Mouse (Mus musculus): Measurements from ENCODE around the gene Chadl. TPM values are rescaled to one million over a fixed set of nuclear protein-coding genes. Genes with fewer than 3 reads are reported as not detected.

The Chadl gene
- 2.0 TPM for polyA plus RNA-seq (2017; shearing (Covaris generic))

DNA sequence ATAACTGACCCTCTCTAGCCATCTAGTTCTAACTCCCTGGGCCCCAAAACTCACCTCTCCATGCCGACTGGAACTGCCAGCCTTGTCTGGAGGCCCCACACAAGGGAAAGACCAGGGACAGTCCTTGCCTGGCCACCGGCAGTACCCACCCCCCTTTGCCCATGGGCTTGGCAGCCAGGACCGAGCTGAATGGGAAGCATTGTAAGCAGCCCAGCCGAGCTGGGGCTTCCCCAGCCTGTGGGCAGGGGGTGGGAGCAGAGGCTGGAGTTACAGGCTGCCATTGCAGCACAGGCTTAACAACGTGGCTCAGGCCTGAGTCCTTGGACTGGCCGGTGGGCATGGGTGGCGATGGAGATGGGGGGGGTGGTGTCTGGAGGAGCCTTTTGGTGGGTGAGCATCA, at the start of gene Chadl:
Gene Chadl, minus strand, starts transcription at position 113 of the 400 bp plus-strand sequence.

DNA sequence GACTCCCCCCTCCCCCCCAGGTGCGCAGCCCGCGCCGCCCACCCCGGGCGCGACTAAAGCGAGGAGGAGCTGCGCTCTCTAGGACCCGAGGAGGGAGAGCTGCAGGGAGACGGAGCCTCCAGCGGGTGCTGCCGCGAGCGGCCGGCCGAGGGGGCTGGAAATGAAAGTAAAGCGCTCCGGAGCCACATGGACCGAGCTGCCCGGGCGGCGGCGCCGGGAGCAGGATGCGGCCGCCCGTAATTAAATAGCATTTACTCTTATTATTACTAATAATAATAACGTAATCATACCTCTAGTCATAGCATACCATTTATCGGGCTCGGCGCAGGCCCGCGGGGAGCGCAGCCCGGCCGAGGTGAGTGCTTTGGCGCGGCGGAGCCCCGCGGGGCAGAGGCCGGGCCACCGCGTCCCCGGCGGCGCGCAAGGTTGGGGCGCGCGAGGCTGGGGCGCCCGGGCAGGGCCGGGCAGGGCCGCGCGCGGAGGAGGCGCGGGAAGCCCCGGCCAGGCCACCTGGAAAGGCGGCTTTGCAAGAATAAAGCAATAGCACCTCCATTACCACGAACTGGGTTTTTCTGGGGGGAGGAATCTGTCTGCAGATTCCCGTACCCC, 48.0 kb upstream of the Chadl start, which contains the start of the genes Zc3h7b and Rangap1:
Gene Zc3h7b, plus strand, starts transcription at position 66 of the 609 bp plus-strand sequence.
Gene Rangap1, minus strand, starts transcription at position 539 of the 609 bp plus-strand sequence.

DNA sequence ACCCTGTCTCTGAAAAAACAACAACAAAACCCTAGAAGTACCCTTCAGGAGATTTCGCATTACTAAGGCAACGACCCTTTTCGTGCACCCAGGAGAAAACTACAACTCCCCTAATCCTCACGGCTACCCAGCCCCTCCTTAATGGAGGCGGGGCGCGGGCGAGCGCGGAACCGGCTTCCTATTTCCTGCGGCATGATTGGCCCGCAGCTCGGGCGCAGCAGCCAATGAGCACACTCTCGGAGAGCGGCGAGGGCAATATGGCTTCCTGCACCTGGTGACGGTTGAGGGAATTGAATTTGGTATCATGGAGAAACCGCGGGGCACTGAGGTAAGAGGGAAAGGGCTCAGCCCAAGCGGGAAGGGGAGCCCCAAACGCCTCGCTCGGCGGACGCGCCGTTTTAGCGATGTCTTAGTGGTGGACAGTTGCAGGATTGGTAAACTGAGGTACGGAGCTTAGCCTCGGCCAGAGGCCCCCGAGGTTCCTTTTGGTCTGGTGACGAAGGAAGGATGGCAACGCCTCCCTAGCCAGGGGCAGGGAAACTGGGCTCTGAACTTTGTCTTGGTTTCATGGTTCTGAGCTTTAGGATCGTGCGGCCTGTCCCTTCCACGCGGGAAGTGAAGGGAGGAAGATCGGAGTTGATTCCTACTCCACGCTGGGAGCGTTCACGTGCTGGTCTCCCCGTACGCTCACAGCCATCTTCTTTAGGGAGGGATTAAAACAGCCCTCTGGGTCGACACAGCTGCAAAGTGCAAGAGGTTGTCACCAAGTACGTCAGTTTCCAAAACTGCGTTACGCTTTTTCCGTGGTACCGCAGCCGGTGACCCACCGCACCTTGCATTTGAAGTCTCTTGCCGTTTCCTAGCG, 33.2 kb downstream of the Chadl start, which contains the start of gene L3mbtl2:
Gene L3mbtl2, plus strand, starts transcription at position 193 of the 865 bp plus-strand sequence.

Other genes with a start within 250 kb of the Chadl start
- gene Rbx1, start 231.0 kb downstream of the Chadl start, polyA plus RNA-seq (2017; shearing (Covaris generic)) = 382 TPM
- gene Ep300, start 111.9 kb downstream of the Chadl start, polyA plus RNA-seq (2017; shearing (Covaris generic)) = 32.3 TPM
- gene L3mbtl2, start 33.4 kb downstream of the Chadl start, polyA plus RNA-seq (2017; shearing (Covaris generic)) = 36.6 TPM
- gene Zc3h7b, start 47.8 kb upstream of the Chadl start, polyA plus RNA-seq (2017; shearing (Covaris generic)) = 4.7 TPM
- gene Rangap1, start 48.2 kb upstream of the Chadl start, polyA plus RNA-seq (2017; shearing (Covaris generic)) = 80.3 TPM
- gene Tef, start 105.1 kb upstream of the Chadl start, polyA plus RNA-seq (2017; shearing (Covaris generic)) = 18.8 TPM
- gene Tob2, start 161.5 kb upstream of the Chadl start, polyA plus RNA-seq (2017; shearing (Covaris generic)) = 81.1 TPM
- 108 TPM for gene Phf5a, start 174.6 kb upstream of the Chadl start, polyA plus RNA-seq (2017; shearing (Covaris generic))
- 149 TPM for gene Aco2, start 175.0 kb upstream of the Chadl start, polyA plus RNA-seq (2017; shearing (Covaris generic))
- gene Polr3h, start 229.0 kb upstream of the Chadl start, polyA plus RNA-seq (2017; shearing (Covaris generic)) = 51.9 TPM
- not detected for gene Csdc2, start 239.5 kb upstream of the Chadl start, polyA plus RNA-seq (2017; shearing (Covaris generic))

All from CD4-positive, CD25-positive, alpha-beta regulatory T cell, adult 9 weeks (primary cell).